Mouse (Mus musculus) megakaryocyte, embryonic 14.5 days (primary cell): ENCODE results near the gene Ccnd3.

Experiments
- FLI1 ChIP-seq: IDR thresholded peaks from 2 replicates; pipeline ENCODE4 v1.6.1; 2012; ENCODE audit warnings: low read length, inconsistent platforms, mixed read lengths
- GATA1 ChIP-seq: IDR thresholded peaks from 3 replicates; pipeline ENCODE4 v1.6.1; 2012; ENCODE audit warnings: mixed read lengths, low read length, inconsistent platforms, borderline replicate concordance

GRCm38 (mm10) chr17:47627791-47628190, 122.9 kb downstream of the Ccnd3 start:
- TF ChIP-seq GATA1 (no peak), FLI1 (no peak)
